Mouse (Mus musculus): ENCODE results near the gene Psmb9. TPM values are rescaled to one million over a fixed set of nuclear protein-coding genes. Genes with fewer than 3 reads are reported as not detected.

The Psmb9 gene
- total and polyA plus RNA-seq, 3 experiments = 6.9 to 20.5 (median 13.5) TPM

GRCm38 (mm10) chr17:34140240-34140639 is 47.3 kb downstream of the Psmb9 start:
- intact Hi-C loops (cut with DNase I) = no loop called here
- Histone ChIP-seq H3K79me2 (replicated peaks; ENCODE audit: control insufficient read depth, insufficient read depth, low read length) (no peaks in the 10 kb centered on the region), H3K27me3 (ENCODE audit: control insufficient read depth, insufficient read depth, low read length) (peaks cover 2% of the 10 kb centered on the region), H3K4me1 (ENCODE audit: control insufficient read depth, insufficient read depth, low read length) (peaks cover 4% of the 10 kb centered on the region; the same call in 1 of the 2 replicates), H3K36me3 (ENCODE audit: control insufficient read depth, insufficient read depth, low read length) (no peaks in the 10 kb centered on the region), H3K4me3 (no peak overlapping the region), H3K9ac (ENCODE audit: low read depth, low read length) (no peak overlapping the region), H3K27ac (no peak overlapping the region)
- TF ChIP-seq EP300 (IDR thresholded peaks at IDR 0.05; ENCODE audit: insufficient read depth, low read depth, low read length) (no peak), POLR2A (IDR thresholded peaks at IDR 0.05; ENCODE audit: insufficient read depth, low read depth, low read length) (no peak), CTCF (IDR thresholded peaks at IDR 0.05) (no peak)
- WGBS = 20% methylated on average over 5 of the region's 5 CpGs
- no peak for DNase-seq

- Histone ChIP-seq H3K4me1 (ENCODE audit: control insufficient read depth, insufficient read depth, low read length) (peaks cover 4% of the 10 kb centered on the region; the same call in 1 of the 2 replicates), H3K4me3 (peak overlapping the region; percentile 37), H3K27ac (no peak overlapping the region), H3K27me3 (ENCODE audit: control insufficient read depth, insufficient read depth, low read length) (peaks cover 2% of the 10 kb centered on the region), H3K9ac (ENCODE audit: low read depth, low read length) (peak overlapping the region; percentile 36), H3K36me3 (ENCODE audit: control insufficient read depth, insufficient read depth, low read length) (no peaks in the 10 kb centered on the region), H3K79me2 (replicated peaks; ENCODE audit: control insufficient read depth, insufficient read depth, low read length) (no peaks in the 10 kb centered on the region)
- peak; percentile 50 to 52 for DNase-seq
- 4% methylated on average over 16 of the region's 16 CpGs for WGBS
- TF ChIP-seq POLR2A (IDR thresholded peaks at IDR 0.05; ENCODE audit: insufficient read depth, low read depth, low read length) (no peak), CTCF (IDR thresholded peaks at IDR 0.05) (no peak), EP300 (IDR thresholded peaks at IDR 0.05; ENCODE audit: insufficient read depth, low read depth, low read length) (no peak)
- intact Hi-C loops (cut with DNase I) = no loop called here
These were observed 48.1 kb downstream of the Psmb9 start for GRCm38 (mm10) chr17:34139416-34139815.

GRCm38 (mm10) chr17:34138655-34139054 is 48.9 kb downstream of the Psmb9 start:
- H3K27me3 ChIP-seq (ENCODE audit: control insufficient read depth, insufficient read depth, low read length) = peaks cover 2% of the 10 kb centered on the region
- H3K36me3 ChIP-seq (ENCODE audit: control insufficient read depth, insufficient read depth, low read length) = no peaks in the 10 kb centered on the region
- H3K9ac ChIP-seq (ENCODE audit: low read depth, low read length) = no peak overlapping the region
- H3K4me3 ChIP-seq = no peak overlapping the region
- no peaks in the 10 kb centered on the region for H3K79me2 ChIP-seq (replicated peaks; ENCODE audit: control insufficient read depth, insufficient read depth, low read length)
- no peak for TF ChIP-seq POLR2A (IDR thresholded peaks at IDR 0.05; ENCODE audit: insufficient read depth, low read depth, low read length)
- TF ChIP-seq CTCF (IDR thresholded peaks at IDR 0.05) = no peak
- no peak for TF ChIP-seq EP300 (IDR thresholded peaks at IDR 0.05; ENCODE audit: insufficient read depth, low read depth, low read length)
- 80% methylated on average over 7 of the region's 7 CpGs for WGBS
- intact Hi-C loops (cut with DNase I) = no loop called here
- H3K27ac ChIP-seq = no peak overlapping the region
- peaks cover 4% of the 10 kb centered on the region; the same call in 1 of the 2 replicates for H3K4me1 ChIP-seq (ENCODE audit: control insufficient read depth, insufficient read depth, low read length)
- DNase-seq = no peak

GRCm38 (mm10) chr17:34137601-34138000 is 50.0 kb downstream of the Psmb9 start:
- Histone ChIP-seq H3K4me1 (ENCODE audit: control insufficient read depth, insufficient read depth, low read length) (peaks cover 1% of the 10 kb centered on the region; the same call in 1 of the 2 replicates), H3K79me2 (replicated peaks; ENCODE audit: control insufficient read depth, insufficient read depth, low read length) (no peaks in the 10 kb centered on the region), H3K36me3 (ENCODE audit: control insufficient read depth, insufficient read depth, low read length) (no peaks in the 10 kb centered on the region), H3K27ac (no peak overlapping the region), H3K4me3 (no peak overlapping the region), H3K9ac (ENCODE audit: low read depth, low read length) (no peak overlapping the region), H3K27me3 (ENCODE audit: control insufficient read depth, insufficient read depth, low read length) (peaks cover 2% of the 10 kb centered on the region)
- TF ChIP-seq CTCF (IDR thresholded peaks at IDR 0.05) (no peak), EP300 (IDR thresholded peaks at IDR 0.05; ENCODE audit: insufficient read depth, low read depth, low read length) (no peak), POLR2A (IDR thresholded peaks at IDR 0.05; ENCODE audit: insufficient read depth, low read depth, low read length) (no peak)
- 81% methylated on average over 7 of the region's 7 CpGs for WGBS
- intact Hi-C loops (cut with DNase I) = no loop called here
- no peak for DNase-seq

GRCm38 (mm10) chr17:34135297-34136224 is 52.0 kb downstream of the Psmb9 start:
- Histone ChIP-seq H3K79me2 (replicated peaks; ENCODE audit: control insufficient read depth, insufficient read depth, low read length) (no peaks in the 10 kb centered on the region), H3K27ac (no peak overlapping the region), H3K27me3 (ENCODE audit: control insufficient read depth, insufficient read depth, low read length) (peaks cover 2% of the 10 kb centered on the region), H3K36me3 (ENCODE audit: control insufficient read depth, insufficient read depth, low read length) (no peaks in the 10 kb centered on the region), H3K9ac (ENCODE audit: low read depth, low read length) (peak overlapping the region; percentile 65), H3K4me3 (peak overlapping the region; percentile 48), H3K4me1 (ENCODE audit: control insufficient read depth, insufficient read depth, low read length) (no peaks in the 10 kb centered on the region; the same call in 1 of the 2 replicates)
- intact Hi-C loops (cut with DNase I) = loop anchor here (1.0 to 2.0 kb wide), 3 partner anchors 12 to 35 kb away; no protein-coding TSS in a partner anchor
- 0 out of 2 replicates have a peak, but pooled peaks have one; percentile 67 for TF ChIP-seq EP300 (IDR thresholded peaks at IDR 0.05; ENCODE audit: insufficient read depth, low read depth, low read length)
- TF ChIP-seq CTCF (IDR thresholded peaks at IDR 0.05) = no peak
- TF ChIP-seq POLR2A (IDR thresholded peaks at IDR 0.05; ENCODE audit: insufficient read depth, low read depth, low read length) = no peak
- 6% methylated on average over 31 of the region's 31 CpGs for WGBS
- peak; percentile 97 to 99 for DNase-seq

- Histone ChIP-seq H3K4me3 (no peak overlapping the region), H3K79me2 (replicated peaks; ENCODE audit: control insufficient read depth, insufficient read depth, low read length) (no peaks in the 10 kb centered on the region), H3K36me3 (ENCODE audit: control insufficient read depth, insufficient read depth, low read length) (no peaks in the 10 kb centered on the region), H3K9ac (ENCODE audit: low read depth, low read length) (no peak overlapping the region), H3K4me1 (ENCODE audit: control insufficient read depth, insufficient read depth, low read length) (peaks cover under 1% of the 10 kb centered on the region; the same call in 1 of the 2 replicates), H3K27ac (no peak overlapping the region), H3K27me3 (ENCODE audit: control insufficient read depth, insufficient read depth, low read length) (no peaks in the 10 kb centered on the region)
- 74% methylated on average over 3 of the region's 3 CpGs for WGBS
- intact Hi-C loops (cut with DNase I) = loop anchor here (2.0 kb wide), 1 partner anchor 34 kb away; no protein-coding TSS in a partner anchor
- no peak for TF ChIP-seq EP300 (IDR thresholded peaks at IDR 0.05; ENCODE audit: insufficient read depth, low read depth, low read length)
- TF ChIP-seq POLR2A (IDR thresholded peaks at IDR 0.05; ENCODE audit: insufficient read depth, low read depth, low read length) = no peak
- TF ChIP-seq CTCF (IDR thresholded peaks at IDR 0.05) = no peak
- DNase-seq = no peak
These were observed 53.1 kb downstream of the Psmb9 start for GRCm38 (mm10) chr17:34134451-34134850.
